Mouse (Mus musculus): ENCODE measurements around the gene Eml4. TPM values are rescaled to one million over a fixed set of nuclear protein-coding genes. Genes with fewer than 3 reads are reported as not detected.

The Eml4 gene
- total RNA-seq (2023): 33.6 TPM

DNA sequence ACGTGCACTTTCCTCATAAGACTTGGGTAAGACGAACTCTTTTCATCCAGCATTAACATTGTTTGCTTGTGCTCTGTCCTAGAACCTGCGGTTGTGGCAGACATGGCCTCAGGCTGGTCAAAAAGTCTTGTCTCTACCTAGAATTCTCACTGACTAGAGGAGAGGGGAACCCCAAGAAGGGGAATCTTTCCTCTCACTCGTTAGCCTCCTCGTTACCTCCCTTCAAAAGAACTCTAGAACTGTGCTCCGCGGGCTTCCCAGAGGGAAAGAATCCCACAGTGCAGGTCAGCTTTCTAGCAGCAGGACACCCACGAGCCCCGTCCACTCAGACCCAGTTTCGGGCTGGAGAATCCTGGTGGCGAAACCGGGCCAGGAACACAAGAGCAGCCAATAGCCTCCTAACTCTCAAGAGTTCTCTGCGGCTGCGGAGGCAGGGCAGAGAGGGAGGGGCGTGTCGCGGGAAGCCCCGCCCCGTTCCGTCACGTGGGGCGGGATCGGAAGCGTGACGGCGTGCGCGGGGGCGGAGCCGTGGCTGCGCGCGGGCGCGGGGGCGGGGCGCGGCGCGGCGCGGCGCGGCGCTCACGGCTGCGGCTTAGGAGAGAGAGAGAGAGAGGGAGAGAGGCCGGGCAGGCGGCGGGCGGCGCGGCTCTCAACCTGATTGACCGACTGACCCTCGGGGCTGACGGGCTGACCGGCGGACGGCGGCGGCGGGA, at the start of gene Eml4:
Gene Eml4 (plus strand): TSS at position 553 of the 713 bp plus-strand sequence.

DNA sequence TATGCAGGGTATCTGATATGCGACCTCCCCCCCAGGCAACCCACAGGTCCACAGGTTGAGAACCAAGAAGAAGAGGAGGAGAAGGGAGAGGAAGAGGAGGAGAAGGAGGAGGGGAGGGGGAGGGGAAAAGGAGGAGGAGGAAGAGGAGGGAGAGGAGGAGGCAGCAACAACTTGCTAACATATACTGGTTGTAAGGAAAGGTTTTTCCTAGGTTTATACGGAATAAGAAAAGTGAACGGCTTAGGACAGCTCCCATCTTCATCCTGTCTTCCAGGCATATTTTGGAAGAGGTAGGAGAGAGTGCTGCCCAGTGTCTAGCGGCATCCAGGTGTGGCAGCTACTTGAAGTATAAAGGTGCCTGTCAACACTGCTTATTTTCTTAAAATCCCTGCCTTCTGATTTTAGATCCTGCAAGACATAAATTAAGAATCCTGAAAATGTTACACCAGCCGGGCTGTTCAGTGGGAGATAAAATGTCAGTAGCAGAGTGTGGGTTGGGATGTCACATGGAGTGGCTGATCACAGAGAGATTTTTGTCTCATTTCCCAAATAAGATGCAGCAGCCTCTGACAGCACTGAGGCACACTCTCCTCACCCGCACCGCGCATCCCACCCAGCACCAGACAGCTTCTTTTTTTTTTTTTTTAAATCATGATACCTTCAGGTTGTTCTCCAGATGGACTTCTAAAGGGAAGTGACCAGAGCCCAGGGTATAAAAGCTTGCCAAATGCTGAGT, 166.7 kb downstream of the Eml4 start, which contains the start of gene Cox7a2l:
Gene Cox7a2l (minus strand): TSS at position 51 of the 736 bp plus-strand sequence.

Other genes with a start within 250 kb of the Eml4 start
- gene Pkdcc, start 135.6 kb upstream of the Eml4 start, total RNA-seq (2023): 0.24 TPM
- 359 TPM for gene Cox7a2l, start 166.4 kb downstream of the Eml4 start, total RNA-seq (2023)

Measured in CD4-positive naive resting alpha-beta T cell, adult 57 days (primary cell).